Mouse (Mus musculus) lung, postnatal 36 days (tissue): ENCODE measurements at regions not wholly inside any gene's neighbourhood (a gene's known extent, or its start where the extent isn't known, plus 50 kb on each side); places are given as distances from the start of the nearest gene placed in this dataset.

ENCODE experiments used
- DNase-seq: peaks from one replicate; pipeline ENCODE4 v3.0.0; 2022; ENCODE audit warnings: mixed read lengths

- peak; percentile 6 for DNase-seq
Observed at GRCm38 (mm10) chr1:69470614-69471250, 216.3 kb downstream of the Ikzf2 start.

- no peak for DNase-seq
Observed at GRCm38 (mm10) chr1:69469158-69469901, 217.7 kb downstream of the Ikzf2 start.

GRCm38 (mm10) chr1:69466534-69467275 is 220.3 kb downstream of the Ikzf2 start:
- DNase-seq: no peak

GRCm38 (mm10) chr1:69461191-69461590 is 225.9 kb downstream of the Ikzf2 start:
- DNase-seq: no peak

GRCm38 (mm10) chr1:69459899-69460298 is 227.1 kb downstream of the Ikzf2 start:
- no peak for DNase-seq

GRCm38 (mm10) chr1:69457471-69457870 is 229.6 kb downstream of the Ikzf2 start:
- DNase-seq: no peak

GRCm38 (mm10) chr1:69453991-69454390 is 233.1 kb downstream of the Ikzf2 start:
- no peak for DNase-seq

GRCm38 (mm10) chr1:69452910-69453309 is 234.1 kb downstream of the Ikzf2 start:
- no peak for DNase-seq

- DNase-seq: no peak
Observed at GRCm38 (mm10) chr1:69450455-69450854, 236.6 kb downstream of the Ikzf2 start.

GRCm38 (mm10) chr1:69447276-69447675 is 239.8 kb downstream of the Ikzf2 start:
- no peak for DNase-seq

GRCm38 (mm10) chr1:69444722-69445121 is 242.3 kb downstream of the Ikzf2 start:
- no peak for DNase-seq

- no peak for DNase-seq
Observed at GRCm38 (mm10) chr1:69443466-69443865, 243.6 kb downstream of the Ikzf2 start.

GRCm38 (mm10) chr1:69440564-69441334 is 246.3 kb downstream of the Ikzf2 start:
- DNase-seq: no peak

- no peak for DNase-seq
Observed at GRCm38 (mm10) chr1:69437042-69437441, 250.0 kb downstream of the Ikzf2 start.

GRCm38 (mm10) chr1:69433655-69434357 is 253.2 kb downstream of the Ikzf2 start:
- no peak for DNase-seq

GRCm38 (mm10) chr1:69430683-69431407 is 256.2 kb downstream of the Ikzf2 start:
- DNase-seq: no peak

- no peak for DNase-seq
Observed at GRCm38 (mm10) chr1:69429632-69430031, 257.4 kb downstream of the Ikzf2 start.

GRCm38 (mm10) chr1:69397676-69398075 is 289.4 kb downstream of the Ikzf2 start:
- DNase-seq: no peak

GRCm38 (mm10) chr1:69382374-69382773 is 274.5 kb upstream of the Erbb4 start:
- DNase-seq: no peak

- DNase-seq: no peak
Observed at GRCm38 (mm10) chr1:69379741-69380140, 271.9 kb upstream of the Erbb4 start.

GRCm38 (mm10) chr1:69376923-69377706 is 269.3 kb upstream of the Erbb4 start:
- DNase-seq: no peak
